Mouse (Mus musculus): ENCODE data around the gene Arpp19.

- TF ChIP-seq POLR2A (IDR thresholded peaks at IDR 0.05; ENCODE audit: insufficient read depth, low read depth, low read length): no peak
- no peak for TF ChIP-seq CTCF (IDR thresholded peaks at IDR 0.05; ENCODE audit: insufficient read depth, low read depth, low read length)
Measured at GRCm38 (mm10) chr9:75032408-75032807, 5.0 kb upstream of the Arpp19 start.
